Mouse (Mus musculus): ENCODE measurements around the gene Cpne7. TPM values are rescaled to one million over a fixed set of nuclear protein-coding genes. Genes with fewer than 3 reads are reported as not detected.

Cpne7 gene
- 24.0 TPM for polyA plus RNA-seq (2017; shearing (Covaris generic))

GRCm38 (mm10) chr8:123117127-123117731 lies at the start of gene Cpne7:
TSS of gene Cpne7 (plus strand) at chr8:123117374.

GRCm38 (mm10) chr8:123101735-123102685 lies 15.2 kb upstream of the Cpne7 start, which contains the start of gene Rpl13:
TSS of gene Rpl13 (plus strand) at chr8:123102350.

GRCm38 (mm10) chr8:123157888-123158465 lies 40.8 kb downstream of the Cpne7 start, which contains the start of gene Sult5a1:
TSS of gene Sult5a1 (minus strand) at chr8:123158315.

Other genes with a start within 250 kb of the Cpne7 start
- gene Ankrd11, start 75.1 kb upstream of the Cpne7 start, polyA plus RNA-seq (2017; shearing (Covaris generic)) = 354 TPM
- gene Spg7, start 54.4 kb upstream of the Cpne7 start, polyA plus RNA-seq (2017; shearing (Covaris generic)) = 79.6 TPM
- gene Rpl13, start 15.0 kb upstream of the Cpne7 start, polyA plus RNA-seq (2017; shearing (Covaris generic)) = 942 TPM
- gene Sult5a1, start 40.9 kb downstream of the Cpne7 start, polyA plus RNA-seq (2017; shearing (Covaris generic)) = 0.21 TPM
- gene Dpep1, start 68.9 kb downstream of the Cpne7 start, polyA plus RNA-seq (2017; shearing (Covaris generic)) = not detected
- 129 TPM for gene Chmp1a, start 95.4 kb downstream of the Cpne7 start, polyA plus RNA-seq (2017; shearing (Covaris generic))
- gene Spata33, start 95.5 kb downstream of the Cpne7 start, polyA plus RNA-seq (2017; shearing (Covaris generic)) = not detected
- 18.5 TPM for gene Cdk10, start 107.5 kb downstream of the Cpne7 start, polyA plus RNA-seq (2017; shearing (Covaris generic))
- 7.1 TPM for gene Spata2l, start 118.9 kb downstream of the Cpne7 start, polyA plus RNA-seq (2017; shearing (Covaris generic))
- 28.2 TPM for gene Zfp276, start 136.8 kb downstream of the Cpne7 start, polyA plus RNA-seq (2017; shearing (Covaris generic))
- gene Vps9d1, start 137.0 kb downstream of the Cpne7 start, polyA plus RNA-seq (2017; shearing (Covaris generic)) = 16.4 TPM
- gene Fanca, start 201.2 kb downstream of the Cpne7 start, polyA plus RNA-seq (2017; shearing (Covaris generic)) = 5.9 TPM
- gene Spire2, start 215.3 kb downstream of the Cpne7 start, polyA plus RNA-seq (2017; shearing (Covaris generic)) = not detected

Measured in effector memory CD4-positive, alpha-beta T cell, adult 5 months (primary cell).